Mouse (Mus musculus): ENCODE results near the gene Krt10.
A peak's percentile ranks its signal among the peaks of the same experiment; 100 is the strongest.

Gene Krt10

DNA sequence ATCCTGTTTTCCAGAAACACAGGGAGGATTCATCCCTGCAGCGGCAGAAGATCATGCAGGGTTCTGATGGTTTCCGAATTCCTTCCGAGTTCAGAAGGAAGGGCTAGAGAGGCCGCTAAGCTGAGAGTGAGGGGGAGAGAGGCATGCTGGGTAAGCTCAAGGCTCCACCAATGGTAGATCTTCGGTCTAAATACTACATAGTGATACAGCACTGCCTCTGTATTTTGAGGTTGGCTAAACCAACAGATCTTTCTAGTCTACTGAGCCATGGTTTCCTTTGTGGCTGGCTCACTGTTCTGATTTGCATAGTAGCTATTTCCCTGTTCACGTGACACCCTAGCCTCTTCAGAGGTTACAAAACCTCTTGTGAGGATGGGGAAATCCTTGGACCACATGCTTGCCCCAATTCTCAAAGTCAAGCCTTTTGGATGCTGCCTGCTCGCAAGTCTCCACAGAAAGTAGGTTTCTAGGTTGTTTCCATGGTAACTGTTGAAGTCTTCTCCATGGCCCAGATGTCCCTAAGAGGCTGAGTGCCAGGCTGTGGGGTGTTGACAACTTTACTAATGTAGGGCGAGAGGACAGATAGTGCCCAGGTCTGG, 19.2 kb downstream of the Krt10 start:
- DNase-seq (ENCODE audit: low spot score) = peak; percentile 55

- peak; percentile 66 for DNase-seq (ENCODE audit: low spot score)
Observed at GRCm38 (mm10) chr11:99369229-99369628, 19.9 kb downstream of the Krt10 start.

GRCm38 (mm10) chr11:99366791-99367190, 22.4 kb downstream of the Krt10 start:
- peak; percentile 25 for DNase-seq (ENCODE audit: low spot score)

GRCm38 (mm10) chr11:99364412-99364811, 24.8 kb downstream of the Krt10 start:
- DNase-seq (ENCODE audit: low spot score) = peak; percentile 86

DNA sequence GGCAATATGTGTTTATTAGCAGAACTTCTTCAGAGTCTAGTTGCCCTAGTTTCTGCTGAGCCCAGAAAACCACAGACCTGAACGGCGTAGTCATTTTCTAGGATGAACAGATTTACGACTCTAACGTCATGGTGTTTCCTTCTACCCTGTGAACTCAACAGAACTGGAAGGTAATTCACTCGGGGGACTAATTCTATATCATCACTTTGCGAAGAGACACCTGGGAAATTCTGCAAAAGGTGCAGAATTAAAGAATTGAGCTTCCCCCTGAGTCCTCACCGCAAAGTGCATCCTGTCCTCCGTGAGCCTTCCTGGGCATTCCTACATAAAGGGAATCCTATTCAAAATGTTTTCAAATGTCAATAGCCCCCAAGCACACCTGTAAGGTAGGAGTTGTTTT, 27.7 kb downstream of the Krt10 start:
- DNase-seq (ENCODE audit: low spot score) = no peak

- no peak for DNase-seq (ENCODE audit: low spot score)
Observed at GRCm38 (mm10) chr11:99351004-99351403, 38.2 kb downstream of the Krt10 start, which contains the start of gene Krt27. Krt27 (minus strand) TSS chr11:99351104.

DNA sequence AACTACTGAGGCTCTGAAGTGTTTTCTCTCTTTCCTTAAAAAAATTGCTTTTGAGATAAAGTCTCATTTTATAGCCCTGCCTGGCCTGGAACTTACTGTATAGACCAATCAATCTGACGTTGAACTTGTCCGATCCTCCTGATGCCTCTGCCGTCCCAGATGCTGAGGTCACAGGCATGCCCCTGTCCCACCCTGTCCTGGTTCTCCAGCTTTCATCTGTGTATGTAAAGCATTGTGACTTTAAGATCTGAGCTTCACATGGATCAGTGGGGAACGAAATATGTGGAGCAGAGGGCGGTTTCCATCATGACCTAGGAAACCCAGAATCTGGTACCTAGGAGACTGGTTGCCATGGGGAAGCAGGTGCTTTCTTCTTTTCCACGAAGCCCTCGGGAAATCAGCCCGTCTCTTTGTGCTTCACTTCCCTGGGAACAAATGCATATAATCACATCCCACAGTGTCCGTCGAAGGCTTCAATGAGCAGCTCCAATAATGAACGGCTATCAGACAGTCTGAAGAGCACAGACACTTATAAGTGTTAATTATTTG, 49.8 kb downstream of the Krt10 start:
- DNase-seq (ENCODE audit: low spot score) = peak; percentile 35

GRCm38 (mm10) chr11:99337866-99338265, 51.3 kb downstream of the Krt10 start, which contains the start of gene Krt26:
Krt26 (minus strand) TSS chr11:99337966.
- DNase-seq (ENCODE audit: low spot score) = no peak

All from retina, embryonic 14.5 days (tissue).